Mouse (Mus musculus) bone marrow macrophage, adult 2 months (primary cell): ENCODE measurements around the gene Ggt5.

Source experiments
- CTCF ChIP-seq: IDR thresholded peaks from 2 replicates; pipeline ENCODE4 v1.5.1; 2012; ENCODE audit warnings: low read depth, mild to moderate bottlenecking, low read length, moderate library complexity
- POLR2A ChIP-seq: IDR thresholded peaks from 2 replicates; pipeline ENCODE4 v1.6.1; 2012; ENCODE audit warnings: mild to moderate bottlenecking, low read depth, low read length, borderline replicate concordance

- TF ChIP-seq CTCF, result no peak
- TF ChIP-seq POLR2A, result no peak
These were observed 804 bp upstream of the Ggt5 start for GRCm38 (mm10) chr10:75588336-75588735.
